Mouse (Mus musculus) megakaryocyte progenitor cell, adult 5-6 weeks (primary cell): ENCODE data around the gene Tob2. TPM values are rescaled to one million over a fixed set of nuclear protein-coding genes. Genes with fewer than 3 reads are reported as not detected.

Source experiments
- ATAC-seq: replicated peaks from 2 replicates; pipeline ENCODE4 v1.8.0; 2016; ENCODE audit warnings: mild to moderate bottlenecking, moderate TSS enrichment, inconsistent platforms; ENCODE audit not compliant: poor library complexity
- total RNA-seq, 2 experiments: library from RNA; stranded (forward) in 1 of 2; stranded (reverse) in 1 of 2; fragments of 157-497, 149-512 nt in 1 of 2; fragments of 200-1000 nt in 1 of 2; gene quantifications; 2 replicates each; pipeline versions ENCODE4 v1.2.3 to v1.2.4; 2015 to 2017

Tob2 gene
- total RNA-seq, 2 experiments from 2014 or later: 19.8 to 33.9 TPM

DNA sequence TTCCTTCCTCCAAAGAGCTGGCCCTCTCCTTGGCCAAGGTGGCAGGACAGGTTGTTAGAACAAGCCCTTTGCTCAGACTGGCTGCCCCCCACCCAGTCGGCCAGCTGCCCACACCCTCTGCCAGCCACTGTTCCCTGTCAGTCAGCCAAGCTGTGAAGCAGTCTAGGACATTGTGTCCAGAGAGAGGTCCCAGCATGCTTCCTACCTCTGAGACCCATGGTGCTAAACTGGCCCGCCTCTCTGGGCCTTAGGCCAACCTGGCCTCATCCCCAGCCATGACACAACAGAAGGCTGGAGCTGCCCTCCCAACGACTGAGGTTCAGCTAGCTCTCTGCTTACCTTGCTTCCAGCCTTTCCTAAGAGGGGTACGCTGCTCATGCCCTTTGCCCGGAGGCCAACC lies 19.0 kb downstream of the Tob2 start:
- peak; percentile 60 for ATAC-seq

DNA sequence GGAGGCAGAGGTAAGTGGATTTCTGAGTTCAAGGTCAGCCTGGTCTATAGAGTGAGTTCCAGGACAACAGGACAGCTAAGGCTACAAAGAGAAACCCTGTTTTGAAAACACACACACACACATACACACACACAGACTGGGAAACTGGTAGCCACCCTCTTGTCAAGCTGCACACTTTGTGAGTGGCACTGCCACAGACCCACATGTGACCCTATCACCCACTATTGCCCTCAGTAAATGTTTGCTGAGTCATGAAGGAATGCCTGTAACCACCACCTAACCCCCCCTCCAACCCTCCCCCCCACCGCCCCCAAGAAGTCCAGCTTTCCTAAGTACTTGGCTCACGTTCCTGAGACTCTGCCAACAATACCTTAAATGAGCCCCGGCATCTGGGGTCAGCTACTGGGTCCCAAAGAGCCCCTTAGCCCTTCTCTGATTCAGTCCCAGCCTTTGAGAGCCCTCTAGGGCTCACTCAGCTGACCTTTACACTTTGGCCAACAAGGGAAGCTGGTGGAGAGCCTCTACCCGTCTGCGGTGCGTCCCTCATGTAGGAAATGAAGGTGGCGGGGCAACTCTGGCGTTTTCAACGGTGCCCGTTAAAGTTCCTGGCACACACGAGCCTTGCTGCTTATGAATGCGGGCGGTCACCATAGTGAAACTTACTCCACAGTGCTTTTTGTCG lies 19.9 kb downstream of the Tob2 start:
- ATAC-seq: no peak

DNA sequence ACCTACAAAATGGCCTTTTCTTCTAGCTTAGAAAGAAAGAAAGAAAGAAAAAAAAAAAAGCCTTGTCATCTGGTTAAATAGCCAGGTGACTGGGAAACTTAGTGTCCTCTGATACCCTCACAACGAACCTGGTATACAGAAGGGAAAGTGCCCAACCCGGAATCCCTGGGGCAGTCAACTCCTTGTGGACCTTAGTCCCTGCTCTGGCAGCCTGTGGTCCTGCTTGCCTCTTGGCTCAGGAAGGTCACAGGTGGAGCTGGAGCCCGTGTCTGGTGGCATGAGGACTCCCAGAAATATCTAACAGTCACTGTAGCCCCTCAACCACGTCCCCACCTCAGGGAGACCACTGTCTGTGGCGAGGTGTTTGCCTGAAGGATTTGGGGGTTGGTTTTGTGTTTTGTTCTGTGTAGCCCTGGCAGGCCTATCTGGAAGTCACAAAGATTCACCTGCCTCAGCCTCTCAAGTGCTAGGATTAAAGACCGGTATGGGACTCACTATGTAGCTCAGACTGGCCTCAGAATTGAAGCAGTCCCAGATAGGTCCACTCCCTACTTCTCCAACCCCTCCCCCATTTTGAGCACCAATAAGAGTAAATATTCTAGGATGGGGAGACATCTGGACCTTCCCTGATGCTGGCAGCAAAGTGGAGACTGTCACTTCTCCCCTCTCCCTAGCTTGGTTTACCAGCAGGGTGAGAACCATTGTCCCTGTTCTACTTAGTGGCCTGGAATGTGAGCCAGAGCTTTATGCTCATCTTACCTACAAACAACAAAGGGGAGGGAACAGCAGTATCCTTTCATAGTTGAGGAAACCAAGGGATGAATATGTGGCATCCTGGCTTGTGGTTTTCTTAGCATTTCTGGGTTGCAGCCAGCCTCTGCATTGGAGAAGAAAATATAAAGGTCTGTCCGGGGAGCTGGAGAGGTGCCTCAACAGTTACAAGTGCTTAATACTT lies 21.4 kb downstream of the Tob2 start:
- ATAC-seq: no peak

DNA sequence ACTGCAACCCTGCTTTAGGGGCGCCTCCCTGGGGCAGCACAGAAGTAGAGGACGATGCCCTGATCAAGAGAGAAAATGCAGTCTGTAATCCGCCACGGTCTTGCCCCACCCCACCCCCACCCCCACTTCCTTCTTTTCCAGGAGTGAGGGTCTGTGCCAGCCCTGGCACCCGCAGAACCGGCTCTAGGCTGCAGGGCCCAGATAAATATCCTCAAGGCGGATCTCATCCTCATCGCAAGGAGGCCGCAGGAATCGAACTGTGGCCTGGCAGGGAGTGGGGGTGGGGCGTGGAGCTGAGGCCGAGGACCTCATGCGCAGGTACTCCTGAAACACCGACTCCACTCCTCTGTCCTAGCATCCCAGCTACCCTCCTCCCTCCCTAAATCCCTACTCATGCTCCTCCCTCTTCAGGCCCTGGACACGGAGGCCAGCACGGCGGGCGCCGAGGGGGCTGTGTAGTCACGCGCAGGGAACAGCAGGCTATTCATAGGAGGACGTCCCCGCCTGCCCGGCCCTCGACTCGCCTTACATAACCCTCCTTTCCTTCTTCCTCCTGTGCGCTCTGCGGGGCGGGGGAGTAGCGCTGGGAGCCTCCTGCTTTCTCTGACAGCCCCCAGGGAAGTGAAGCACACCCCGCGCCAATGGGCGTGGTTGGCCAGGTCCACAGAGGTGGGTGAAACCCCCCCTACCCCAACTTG lies 22.3 kb downstream of the Tob2 start:
- peak; percentile 59 for ATAC-seq

DNA sequence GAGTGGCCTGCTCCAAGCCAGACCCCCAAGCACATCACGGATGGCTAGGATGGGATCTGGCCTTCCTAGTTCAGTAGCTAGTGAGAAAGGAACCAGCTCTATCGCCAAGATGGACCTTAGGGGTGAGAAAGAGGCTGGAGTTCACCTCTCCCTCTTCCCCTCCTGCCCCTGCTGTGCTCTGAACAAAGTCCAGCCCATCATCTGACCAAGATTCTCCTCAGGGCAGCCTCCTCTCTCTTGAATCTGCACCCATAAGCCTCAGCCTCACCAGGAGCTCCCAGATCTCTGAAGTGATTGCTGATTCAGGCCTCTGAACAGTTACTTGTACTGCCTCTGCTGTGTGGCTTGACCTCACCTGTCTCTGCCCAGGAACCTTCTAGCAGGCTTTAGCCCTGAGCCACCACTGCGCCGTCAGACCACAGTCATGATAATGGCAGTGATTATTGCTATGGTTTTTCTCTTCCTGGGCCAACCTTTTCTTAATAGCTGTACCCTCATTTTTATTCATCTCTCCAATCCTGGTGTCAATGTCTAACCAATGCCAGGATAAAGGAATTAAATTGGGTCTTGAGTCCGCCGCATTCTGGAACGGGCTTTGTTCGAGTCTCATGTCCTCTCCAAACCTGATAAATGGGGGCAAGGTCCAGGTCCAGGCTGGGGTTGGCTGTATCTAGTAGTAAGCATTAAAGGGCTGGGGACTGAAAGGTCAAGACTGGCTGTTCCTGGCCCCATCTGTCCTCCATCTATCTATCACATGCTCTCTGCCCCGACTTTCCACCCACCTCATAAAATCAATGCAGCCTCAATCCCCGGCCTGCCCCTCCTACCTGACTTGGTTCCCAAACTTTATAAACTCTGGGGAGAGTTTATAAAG lies 23.4 kb downstream of the Tob2 start:
- no peak for ATAC-seq

DNA sequence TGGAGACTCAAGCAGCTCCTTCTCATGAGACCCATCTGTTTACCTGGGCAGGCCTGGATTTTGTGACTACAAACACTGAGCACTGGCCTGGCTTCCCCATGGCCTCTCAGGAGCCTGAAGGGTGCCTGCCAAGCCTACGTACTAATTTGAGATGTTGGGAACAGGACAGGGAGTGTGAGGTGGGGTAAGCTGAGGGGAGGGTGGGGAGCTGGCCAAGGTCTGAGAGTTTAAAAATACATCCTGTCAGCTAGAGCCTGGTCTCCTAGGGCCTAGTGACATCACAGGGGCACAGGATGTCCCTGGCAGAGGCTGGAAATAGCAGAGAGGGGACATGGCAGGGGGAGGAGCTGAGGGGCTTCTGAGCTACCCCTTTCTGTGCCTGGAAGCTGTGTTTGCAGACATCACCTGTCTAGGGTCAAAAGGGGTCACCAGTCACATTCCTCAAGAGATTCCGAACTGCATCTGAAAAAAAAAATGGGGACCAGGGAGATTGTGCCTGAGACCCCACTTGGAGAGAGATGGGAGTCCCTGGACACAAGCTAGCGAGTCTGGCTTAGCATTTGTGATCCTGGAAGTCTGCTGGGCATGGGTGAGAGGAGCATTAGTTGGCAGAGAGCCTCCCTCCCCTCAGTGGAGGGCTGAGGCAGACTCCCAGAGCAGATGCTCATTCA lies 24.3 kb downstream of the Tob2 start:
- ATAC-seq: no peak

DNA sequence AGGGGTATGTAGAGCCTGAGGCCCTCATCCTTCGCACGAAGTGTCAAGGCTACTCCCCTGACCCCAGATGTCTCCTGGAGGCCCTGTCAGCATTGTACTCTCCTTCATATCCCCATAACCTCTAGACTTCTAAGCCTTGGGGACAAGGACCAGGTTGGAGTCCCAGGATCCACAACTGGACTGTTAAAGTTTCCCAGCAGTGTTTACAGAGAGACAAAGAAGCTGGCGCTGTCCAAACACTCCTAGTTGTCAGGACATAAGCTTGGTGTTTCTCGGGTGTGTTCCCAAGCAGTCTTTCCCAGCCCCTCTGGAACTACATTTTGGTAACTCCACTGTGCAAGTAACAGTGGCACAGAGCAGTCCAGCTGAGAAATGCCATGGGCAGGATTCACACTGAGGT lies 25.1 kb downstream of the Tob2 start:
- ATAC-seq: no peak

DNA sequence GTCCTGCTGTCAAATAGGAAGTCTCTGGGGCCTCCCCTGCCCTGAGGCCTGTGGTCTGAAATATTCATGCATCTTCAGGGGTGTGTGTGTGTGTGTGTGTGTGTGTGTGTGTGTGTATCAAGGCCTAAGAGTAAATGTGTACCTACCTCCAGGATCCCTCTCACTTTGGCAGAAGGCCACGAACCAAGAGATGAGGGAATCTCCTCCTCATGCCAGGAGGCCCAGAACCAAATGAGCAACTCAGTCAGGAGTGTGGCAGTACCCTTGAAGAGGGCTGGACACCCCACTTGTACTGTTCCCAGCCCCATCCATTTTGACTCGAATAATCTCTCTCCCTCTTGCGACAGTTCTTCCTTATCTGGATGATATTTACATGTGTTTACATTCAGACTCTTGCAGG lies 26.4 kb downstream of the Tob2 start:
- no peak for ATAC-seq

DNA sequence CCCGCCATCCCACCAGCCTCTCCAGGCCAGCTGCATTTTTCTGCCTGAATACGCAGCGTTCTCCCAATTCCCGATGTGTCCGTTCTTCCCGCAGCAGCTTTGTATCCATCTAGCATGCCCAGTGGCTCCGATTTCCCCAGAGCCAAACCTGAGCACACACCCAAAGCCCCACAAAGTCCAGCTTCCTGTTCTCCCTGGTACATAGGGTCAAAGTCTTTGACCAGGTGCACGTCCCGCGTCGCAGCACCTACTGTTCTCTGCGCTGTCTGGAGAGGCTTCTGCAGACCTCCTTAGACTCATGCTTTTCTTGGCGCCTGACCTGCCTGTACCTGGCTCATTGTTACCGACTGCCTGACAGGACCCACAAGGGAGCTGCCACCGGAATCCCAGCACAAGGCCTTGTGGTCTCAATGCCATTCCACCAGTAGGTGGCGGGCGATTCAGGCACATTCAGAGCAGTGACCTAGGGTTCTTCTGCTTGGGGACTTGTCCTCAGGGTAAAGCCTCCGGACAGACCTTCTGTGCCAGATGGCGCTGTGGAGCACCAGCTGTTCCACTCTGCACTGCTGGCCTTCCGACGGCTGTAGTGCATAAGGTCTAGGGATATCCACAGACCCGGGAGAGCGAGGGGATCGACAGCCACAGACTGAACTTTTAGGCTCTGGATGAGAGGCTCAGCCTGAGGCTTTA lies 27.3 kb downstream of the Tob2 start:
- peak; percentile 97 for ATAC-seq

DNA sequence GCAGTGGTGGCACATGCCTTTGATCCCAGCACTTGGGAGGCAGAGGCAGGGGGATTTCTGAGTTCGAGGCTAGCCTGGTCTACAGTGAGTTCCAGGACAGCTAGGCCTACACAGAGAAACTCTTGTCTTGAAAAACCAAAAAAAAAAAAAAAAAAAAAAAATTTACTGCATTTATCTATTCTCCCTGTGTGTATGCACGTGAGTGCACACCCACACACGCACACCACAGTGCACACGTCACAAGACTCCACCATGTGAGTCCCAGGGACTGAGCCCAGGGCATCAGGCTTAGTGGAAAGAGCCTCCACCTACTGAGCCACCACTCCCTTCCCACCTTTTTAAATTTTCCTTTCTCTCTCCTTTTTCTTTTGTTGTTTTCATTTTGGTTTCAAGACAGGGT lies 28.1 kb downstream of the Tob2 start:
- no peak for ATAC-seq

DNA sequence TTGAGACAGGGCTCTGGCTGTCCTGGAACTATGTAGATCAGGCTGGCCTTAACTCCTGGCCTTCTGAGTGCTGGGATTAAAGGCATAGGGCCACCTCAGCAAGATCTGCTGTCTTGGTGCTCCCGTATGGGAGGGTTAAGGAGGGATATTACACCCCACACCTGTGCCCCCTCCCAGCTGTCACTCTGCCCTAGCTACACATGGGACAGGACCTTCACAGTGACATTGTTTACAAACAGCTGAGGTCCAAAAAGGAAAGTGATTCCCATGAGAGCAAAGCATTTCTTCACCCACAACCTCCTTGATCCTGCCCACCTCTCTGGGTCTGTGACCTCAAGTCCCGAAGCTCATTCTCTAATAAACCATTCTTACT lies 29.4 kb downstream of the Tob2 start:
- ATAC-seq: no peak

DNA sequence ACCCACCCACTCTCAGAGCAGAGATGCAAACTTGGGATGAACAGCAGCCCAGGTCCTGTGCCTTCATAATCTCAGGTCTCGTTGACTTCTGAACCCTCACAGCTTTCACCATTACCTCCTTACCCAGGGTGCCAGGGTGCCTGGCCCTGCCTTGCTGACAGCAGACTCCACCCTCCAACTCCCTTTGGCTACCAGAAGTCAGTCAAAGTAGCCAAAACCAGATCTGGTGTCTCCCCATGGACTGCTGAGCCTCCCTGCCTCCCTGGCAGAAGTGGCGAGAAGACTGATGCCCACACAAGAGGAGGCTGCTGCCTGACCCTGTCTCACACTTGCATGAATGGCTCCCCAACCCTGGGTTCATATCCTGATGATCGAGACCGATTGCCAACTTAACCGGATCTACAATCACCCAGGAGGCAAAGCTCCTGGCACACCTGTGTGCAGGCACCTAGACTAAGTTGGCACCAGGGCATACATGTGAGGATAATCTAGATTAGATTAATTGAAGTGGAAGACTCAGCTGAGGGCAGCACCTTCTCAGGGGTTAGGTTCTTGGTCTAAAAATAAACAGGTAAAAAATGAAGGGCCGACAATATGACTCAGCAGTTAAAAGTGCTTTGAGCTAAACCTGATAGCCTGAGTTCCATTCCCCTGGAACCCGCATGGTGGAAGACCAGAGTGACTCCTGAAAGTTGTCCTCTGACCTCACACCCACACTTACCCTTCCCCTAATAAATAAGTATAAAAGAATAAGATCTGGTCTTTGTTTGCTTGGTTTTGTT lies 30.0 kb downstream of the Tob2 start:
- no peak for ATAC-seq

DNA sequence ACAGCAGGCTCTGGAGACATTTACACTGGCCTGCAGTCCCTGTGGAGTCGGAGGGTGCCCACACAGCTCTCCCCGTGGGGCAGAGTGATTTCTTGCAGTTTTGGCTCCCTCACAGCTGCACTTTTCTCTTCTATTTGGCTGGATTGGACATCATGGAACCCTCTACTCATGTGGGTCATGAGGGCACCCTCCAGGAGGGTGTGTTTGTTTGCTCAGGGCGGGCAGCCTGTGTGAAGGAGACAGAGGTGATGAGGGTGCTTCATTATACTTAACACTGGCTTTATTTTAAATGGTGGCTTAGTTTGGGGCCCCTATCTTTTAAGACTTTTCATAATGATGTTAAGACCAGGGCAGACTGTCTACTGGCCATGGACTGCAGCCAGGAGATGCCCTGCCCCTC lies 33.8 kb downstream of the Tob2 start:
- no peak for ATAC-seq

DNA sequence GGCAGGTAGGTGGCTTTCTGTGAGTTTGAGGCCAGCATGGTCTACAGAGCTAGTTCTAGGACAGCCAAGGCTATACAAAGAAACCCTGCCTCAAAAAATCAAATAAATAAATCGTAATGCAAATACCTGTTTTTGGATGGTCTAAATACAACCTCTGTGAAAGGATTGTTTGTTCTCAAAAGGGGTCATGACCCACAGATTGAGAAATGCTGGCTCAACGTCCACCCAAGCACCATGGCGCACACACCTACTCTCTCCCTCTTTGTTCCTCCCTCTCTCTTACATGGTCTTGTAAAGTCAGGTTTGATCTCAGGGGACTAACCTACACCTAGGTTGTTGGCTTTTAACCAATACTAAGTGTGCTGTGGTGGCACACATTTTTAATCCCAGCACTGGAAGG lies 36.0 kb downstream of the Tob2 start:
- no peak for ATAC-seq

DNA sequence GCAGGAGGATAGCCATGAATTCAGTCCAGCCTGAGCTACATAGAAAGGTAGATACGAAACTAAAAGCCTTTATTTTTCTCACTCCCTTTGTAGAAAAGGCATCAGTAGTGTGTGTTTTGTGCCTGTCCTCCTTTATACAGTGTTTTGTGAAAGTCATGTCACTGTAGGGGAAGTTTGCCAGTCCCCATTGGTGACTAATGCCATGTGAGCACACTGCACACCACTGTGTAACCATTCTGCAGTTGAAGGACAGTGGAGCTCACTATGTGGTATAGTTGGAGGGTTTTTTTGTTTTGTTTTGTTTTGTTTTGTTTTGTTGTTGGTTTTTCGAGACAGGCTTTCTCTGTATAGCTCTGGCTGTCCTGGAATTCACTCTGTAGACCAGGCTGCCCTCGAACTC lies 40.2 kb downstream of the Tob2 start:
- no peak for ATAC-seq

DNA sequence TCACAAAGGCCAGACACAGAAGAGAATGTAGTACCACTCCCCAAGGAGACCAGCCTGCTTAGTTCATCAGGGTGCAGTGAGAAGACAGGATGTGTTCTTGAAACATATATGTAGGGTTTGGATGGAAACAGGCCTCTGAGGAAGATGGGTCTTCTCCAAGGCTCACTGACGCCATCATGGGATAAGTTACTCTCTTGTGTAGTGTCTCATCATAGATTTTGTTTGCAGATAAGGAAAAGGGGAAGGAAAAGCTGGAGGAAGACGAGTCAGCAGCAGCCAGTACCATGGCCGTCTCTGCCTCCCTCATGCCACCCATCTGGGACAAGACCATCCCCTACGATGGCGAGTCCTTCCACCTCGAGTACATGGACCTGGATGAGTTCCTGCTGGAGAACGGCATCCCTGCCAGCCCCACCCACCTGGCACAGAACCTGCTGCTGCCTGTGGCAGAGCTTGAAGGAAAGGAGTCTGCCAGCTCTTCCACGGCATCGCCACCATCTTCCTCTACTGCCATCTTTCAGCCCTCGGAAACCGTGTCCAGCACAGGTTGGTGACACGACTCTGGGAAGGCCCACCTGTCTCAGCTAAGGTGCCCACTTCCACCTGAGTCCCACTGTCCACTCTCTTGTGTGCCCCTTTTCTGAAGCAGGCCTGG lies 43.8 kb downstream of the Tob2 start:
- no peak for ATAC-seq

DNA sequence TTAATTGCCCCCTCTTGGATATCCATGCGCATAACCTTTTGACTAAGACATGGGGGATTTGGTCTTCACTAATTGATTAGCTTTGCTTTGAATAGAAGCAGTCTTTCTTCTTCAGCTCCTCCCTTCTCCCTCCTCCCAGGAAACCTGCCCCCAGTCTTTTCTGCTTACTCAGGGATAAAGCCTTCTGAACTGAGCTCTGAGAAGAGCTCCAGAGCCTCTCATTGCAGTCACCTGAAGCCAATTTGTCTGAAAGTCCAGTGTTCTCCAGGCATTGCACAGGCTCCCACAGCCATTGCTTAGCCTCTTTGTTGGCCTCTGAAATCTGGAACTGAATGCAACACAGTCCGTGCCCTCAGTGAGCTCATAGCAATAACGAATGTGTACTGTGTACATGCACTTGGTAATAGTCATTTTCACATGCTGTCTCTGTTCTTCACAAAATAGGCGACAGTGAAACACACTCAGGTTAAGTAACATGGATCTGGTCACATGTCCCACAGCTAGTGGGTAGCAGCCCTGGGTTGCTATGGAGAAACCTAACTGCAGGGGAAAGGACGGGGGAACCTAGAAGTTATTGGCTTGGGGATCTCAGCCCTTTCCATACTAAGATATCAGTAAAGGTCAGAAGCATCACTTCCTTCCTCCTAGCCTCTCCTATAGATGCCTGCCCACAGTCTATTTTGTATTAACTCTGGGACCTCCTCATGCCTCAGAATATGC lies 44.5 kb downstream of the Tob2 start:
- no peak for ATAC-seq
